Mouse (Mus musculus) c-Kit-negative CD71-positive TER-119-positive erythroid progenitor cells, embryonic 14.5 days (primary cell): ENCODE measurements around the gene Ubr7.
A peak's percentile ranks its signal among the peaks of the same experiment; 100 is the strongest.

Experiments
- DNase-seq: peaks from one replicate; pipeline ENCODE4 v3.0.0-alpha.2; 2013; ENCODE audit warnings: low read depth, low spot score

Ubr7 gene

GRCm38 (mm10) chr12:102757689-102758402 lies at the start of gene Ubr7, which contains the start of the genes Gm28051 and Gon7:
Gene Ubr7 (plus strand): TSS chr12:102757967.
Gene Gm28051 (minus strand): TSS chr12:102757765.
Gene Gon7 (minus strand): TSS chr12:102757803.
- DNase-seq = peak; percentile 96

GRCm38 (mm10) chr12:102708220-102708619 lies 49.5 kb upstream of the Ubr7 start:
- no peak for DNase-seq

GRCm38 (mm10) chr12:102709896-102710295 lies 47.9 kb upstream of the Ubr7 start:
- DNase-seq = no peak

- no peak for DNase-seq
Measured at GRCm38 (mm10) chr12:102710851-102711375, 46.9 kb upstream of the Ubr7 start.

- no peak for DNase-seq
Measured at GRCm38 (mm10) chr12:102713153-102713865, 44.5 kb upstream of the Ubr7 start.

- no peak for DNase-seq
Measured at GRCm38 (mm10) chr12:102714116-102714515, 43.7 kb upstream of the Ubr7 start.

- no peak for DNase-seq
Measured at GRCm38 (mm10) chr12:102714654-102715395, 42.9 kb upstream of the Ubr7 start.

- no peak for DNase-seq
Measured at GRCm38 (mm10) chr12:102719552-102720315, 38.0 kb upstream of the Ubr7 start.

- no peak for DNase-seq
Measured at GRCm38 (mm10) chr12:102722451-102722850, 35.3 kb upstream of the Ubr7 start.

- DNase-seq = no peak
Measured at GRCm38 (mm10) chr12:102722966-102723365, 34.8 kb upstream of the Ubr7 start.

- DNase-seq = no peak
Measured at GRCm38 (mm10) chr12:102723861-102724260, 33.9 kb upstream of the Ubr7 start.

- DNase-seq = no peak
Measured at GRCm38 (mm10) chr12:102725146-102725545, 32.6 kb upstream of the Ubr7 start.

- DNase-seq = no peak
Measured at GRCm38 (mm10) chr12:102725761-102726175, 32.0 kb upstream of the Ubr7 start.

GRCm38 (mm10) chr12:102729855-102730797 lies 27.6 kb upstream of the Ubr7 start:
- DNase-seq = peak; percentile 56

GRCm38 (mm10) chr12:102730798-102731619 lies 26.8 kb upstream of the Ubr7 start:
- DNase-seq = no peak

GRCm38 (mm10) chr12:102733381-102733780 lies 24.4 kb upstream of the Ubr7 start:
- no peak for DNase-seq

GRCm38 (mm10) chr12:102739096-102739495 lies 18.7 kb upstream of the Ubr7 start:
- DNase-seq = no peak

- no peak for DNase-seq
Measured at GRCm38 (mm10) chr12:102740285-102740684, 17.5 kb upstream of the Ubr7 start.

- no peak for DNase-seq
Measured at GRCm38 (mm10) chr12:102742056-102742455, 15.7 kb upstream of the Ubr7 start.
